Mouse (Mus musculus) B cell, adult 67 days (primary cell): ENCODE measurements around the gene Rtl9. TPM values are rescaled to one million over a fixed set of nuclear protein-coding genes. Genes with fewer than 3 reads are reported as not detected.

Source experiments
- total RNA-seq, 2 experiments: library from RNA; stranded (reverse); gene quantifications; 4 replicates each; pipeline ENCODE4 v1.2.4; 2023

The Rtl9 gene
- not detected for total RNA-seq

GRCm38 (mm10) chrX:143099044-143099754 is at the start of gene Rtl9:
TSS of gene Rtl9 (plus strand) at chrX:143099594.

Other genes starting within 250 kb of the Rtl9 start
- 10 to 100 TPM in 1 of 2 experiments, 1 to 10 TPM in 1; 9.9 to 15.7 TPM for gene Ammecr1, start 132.9 kb upstream of the Rtl9 start, total RNA-seq